Mouse (Mus musculus) forebrain, postnatal 0 days (tissue): Measurements from ENCODE around the gene Hist1h2bc. TPM values are rescaled to one million over a fixed set of nuclear protein-coding genes. Genes with fewer than 3 reads are reported as not detected.
A peak's percentile ranks its signal among the peaks of the same experiment; 100 is the strongest.
"Not testable (repeated sequence)": the region's sequence is repeated elsewhere in the genome, so short reads cannot be mapped to it uniquely, and the experiment has no call there.

ENCODE experiments used
- ATAC-seq: fragments of 200-750 bp; cut with Nextera tagmentation; 2 replicates; pipeline ENCODE4 v1.8.0; 2017; ENCODE audit warnings: mild to moderate bottlenecking, moderate library complexity
- DNase-seq: peaks from one replicate; pipeline ENCODE4 v3.0.0-alpha.2; 2015
- H3K27ac ChIP-seq: fragments of 300-500 bp; sonication (generic); 2 replicates; pipeline ENCODE4 v1.5.1; 2014; ENCODE audit warnings: low read depth, mild to moderate bottlenecking, antibody characterized with exemption, low read length, moderate library complexity, mixed read lengths
- H3K27me3 ChIP-seq: fragments of 300-500 bp; sonication (generic); 2 replicates; pipeline ENCODE4 v1.6.1; 2014; ENCODE audit warnings: mild to moderate bottlenecking, low read length, mixed read lengths; ENCODE audit not compliant: insufficient read depth
- H3K36me3 ChIP-seq: fragments of 300-500 bp; sonication (generic); 2 replicates; pipeline ENCODE4 v1.6.1; 2014; ENCODE audit warnings: mild to moderate bottlenecking, moderate library complexity; ENCODE audit not compliant: insufficient read depth
- H3K4me1 ChIP-seq: fragments of 300-500 bp; sonication (generic); 2 replicates; pipeline ENCODE4 v1.6.1; 2014; ENCODE audit warnings: antibody characterized with exemption; ENCODE audit not compliant: insufficient read depth
- H3K4me2 ChIP-seq: fragments of 300-500 bp; sonication (generic); 2 replicates; pipeline ENCODE4 v1.6.1; 2014; ENCODE audit warnings: low read depth, mild to moderate bottlenecking, moderate library complexity
- H3K4me3 ChIP-seq: fragments of 300-500 bp; sonication (generic); 2 replicates; pipeline ENCODE4 v1.5.1; 2014; ENCODE audit warnings: low read depth, low read length, mixed read lengths
- H3K9ac ChIP-seq: fragments of 300-500 bp; sonication (generic); 2 replicates; pipeline ENCODE4 v1.6.1; 2014; ENCODE audit warnings: mild to moderate bottlenecking
- H3K9me3 ChIP-seq: fragments of 300-500 bp; sonication (generic); 2 replicates; pipeline ENCODE4 v1.6.1; 2016; ENCODE audit warnings: low read length
- CTCF ChIP-seq: sonication (generic); IDR thresholded peaks from 2 replicates; pipeline ENCODE4 v1.5.1; 2016; ENCODE audit warnings: antibody characterized with exemption, control low read depth, low read depth
- WGBS: fragments of 180-500 bp; shearing (Covaris S2); extraction: QIAGEN DNeasy Blood & Tissue Kit; methylation state at CpG from one replicate; pipeline ENCODE4 v1.1.7; 2014; 5-methylcytosine and 5-hydroxymethylcytosine counted together
- polyA plus RNA-seq: library from polyadenylated mRNA; unstranded; fragments of >200 nt; fragmentation: Nextera tagmentation; extraction: Ambion mirVana; gene quantifications from 2 replicates; pipeline ENCODE4 v1.2.1, GENCODE M21; 2015
- total RNA-seq: library from RNA; depleted of rRNA; stranded (reverse); fragments of >200 nt; gene quantifications from 2 replicates; pipeline ENCODE4 v1.2.3, GENCODE M21; 2014; rRNA removed

Gene Hist1h2bc
- 93.7 and 124 TPM in 2 replicates for total RNA-seq
- polyA plus RNA-seq: 29.2 and 35.3 TPM in 2 replicates

DNA sequence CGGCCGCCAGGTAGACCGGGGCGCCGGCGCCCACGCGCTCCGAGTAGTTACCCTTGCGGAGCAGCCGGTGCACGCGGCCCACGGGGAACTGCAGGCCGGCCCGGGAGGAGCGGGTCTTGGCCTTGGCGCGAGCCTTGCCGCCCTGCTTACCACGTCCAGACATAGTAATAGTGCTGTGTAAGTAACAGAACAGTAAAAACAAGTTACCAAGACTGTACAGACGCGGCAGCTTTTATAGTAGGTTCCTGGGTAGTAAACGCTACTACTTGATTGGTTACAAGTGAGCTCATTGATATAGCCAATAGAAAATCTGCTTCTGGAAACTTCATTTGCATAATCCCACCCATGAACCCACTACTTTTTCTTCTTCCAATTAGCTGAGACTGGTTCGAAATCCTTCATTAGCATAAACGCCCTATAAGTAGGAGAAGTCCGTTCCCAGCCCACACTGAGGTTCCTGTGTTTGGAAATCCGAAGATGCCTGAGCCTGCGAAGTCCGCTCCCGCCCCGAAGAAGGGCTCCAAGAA, at the start of gene Hist1h2bc, which contains the start of gene Hist1h2ac:
Gene Hist1h2bc (plus strand): TSS at position 445 of the 527 bp plus-strand sequence.
Gene Hist1h2ac (minus strand): TSS at position 194 of the 527 bp plus-strand sequence.
- Histone ChIP-seq H3K27me3 (no peaks in the 10 kb centered on the region), H3K4me3 (peak within 1 kb of the TSS; percentile 47), H3K36me3 (no peaks in the 10 kb centered on the region), H3K4me2 (peak within 1 kb of the TSS; percentile 73), H3K27ac (peak within 1 kb of the TSS; percentile 92), H3K4me1 (peaks cover 16% of the 10 kb centered on the region), H3K9me3 (no peaks in the 10 kb centered on the region), H3K9ac (peak within 1 kb of the TSS; percentile 68)
- peak; percentile 19; the same call in 1 of the 2 replicates for TF ChIP-seq CTCF
- under 1% methylated on average over 32 of the region's 32 CpGs for WGBS
- DNase-seq: peak; percentile 95
- ATAC-seq: peak; percentile 98

DNA sequence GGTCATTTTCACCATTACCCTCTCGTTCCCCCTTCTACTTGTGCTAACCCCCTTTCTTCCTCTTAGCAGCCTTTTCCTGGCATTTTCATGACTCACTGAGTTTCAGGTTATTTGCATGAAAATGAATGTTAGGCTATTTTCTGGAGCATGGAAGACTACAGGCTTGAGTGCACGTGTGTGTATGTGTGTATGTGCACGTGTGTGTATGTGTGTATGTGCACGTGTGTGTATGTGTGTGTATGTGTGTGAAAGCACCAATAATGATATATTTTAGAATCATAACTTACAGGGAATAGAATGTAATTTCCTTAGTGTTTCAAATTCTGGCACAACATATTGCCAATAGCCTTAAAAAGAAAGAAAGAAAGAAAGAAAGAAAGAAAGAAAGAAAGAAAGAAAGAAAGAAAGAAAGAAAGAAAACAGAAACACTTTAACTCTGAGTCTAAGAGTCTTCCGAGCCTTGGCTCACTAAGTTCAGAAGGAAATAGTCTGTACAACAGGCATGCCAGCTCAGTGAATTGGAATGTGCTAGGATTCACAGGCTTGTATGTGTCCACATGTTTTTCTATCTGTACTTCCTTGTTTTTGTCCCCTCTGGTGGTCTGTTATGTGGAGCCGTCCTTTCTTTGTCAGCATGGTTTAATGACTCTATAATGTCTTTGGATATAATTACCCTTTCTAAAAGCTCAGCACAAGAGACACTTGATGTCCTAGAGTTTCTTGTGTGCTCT, 24.2 kb upstream of the Hist1h2bc start:
- no peak overlapping the region for H3K4me2 ChIP-seq
- ATAC-seq (no peak), DNase-seq (no peak)
- H3K27ac ChIP-seq: no peak overlapping the region
- TF ChIP-seq CTCF: no peak
- H3K9me3 ChIP-seq: no peaks in the 10 kb centered on the region
- H3K4me1 ChIP-seq: no peaks in the 10 kb centered on the region
- H3K27me3 ChIP-seq: no peaks in the 10 kb centered on the region
- H3K4me3 ChIP-seq: no peak overlapping the region
- no peak overlapping the region for H3K9ac ChIP-seq
- WGBS: 58% methylated on average over 6 of the region's 6 CpGs
- no peaks in the 10 kb centered on the region for H3K36me3 ChIP-seq

DNA sequence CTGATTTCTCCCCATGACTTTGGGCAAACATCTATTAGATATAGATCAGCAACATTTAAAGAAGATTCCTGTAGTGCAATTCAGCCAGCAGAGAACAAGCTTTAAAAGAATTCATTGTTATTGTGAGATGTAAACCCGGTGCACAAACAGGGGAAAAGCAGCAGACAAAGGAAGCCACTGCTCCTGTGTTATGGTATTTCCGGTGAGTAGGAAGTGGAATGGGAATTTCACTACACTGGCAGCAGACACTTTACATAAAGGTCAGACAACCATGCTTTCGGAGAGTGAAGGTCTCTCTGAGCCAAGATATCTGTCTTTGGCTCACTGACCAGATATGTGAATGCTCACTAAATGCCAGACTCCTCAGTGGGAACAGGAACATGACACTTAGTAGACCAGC, 21.5 kb upstream of the Hist1h2bc start:
- H3K4me2 ChIP-seq: no peak overlapping the region
- no peak overlapping the region for H3K27ac ChIP-seq
- H3K9me3 ChIP-seq: no peaks in the 10 kb centered on the region
- H3K9ac ChIP-seq: no peak overlapping the region
- no peak for TF ChIP-seq CTCF
- no peak for DNase-seq
- WGBS: 62% methylated on average over 3 of the region's 3 CpGs
- H3K4me1 ChIP-seq: no peaks in the 10 kb centered on the region
- no peaks in the 10 kb centered on the region for H3K27me3 ChIP-seq
- ATAC-seq: no peak
- no peaks in the 10 kb centered on the region for H3K36me3 ChIP-seq
- H3K4me3 ChIP-seq: no peak overlapping the region

DNA sequence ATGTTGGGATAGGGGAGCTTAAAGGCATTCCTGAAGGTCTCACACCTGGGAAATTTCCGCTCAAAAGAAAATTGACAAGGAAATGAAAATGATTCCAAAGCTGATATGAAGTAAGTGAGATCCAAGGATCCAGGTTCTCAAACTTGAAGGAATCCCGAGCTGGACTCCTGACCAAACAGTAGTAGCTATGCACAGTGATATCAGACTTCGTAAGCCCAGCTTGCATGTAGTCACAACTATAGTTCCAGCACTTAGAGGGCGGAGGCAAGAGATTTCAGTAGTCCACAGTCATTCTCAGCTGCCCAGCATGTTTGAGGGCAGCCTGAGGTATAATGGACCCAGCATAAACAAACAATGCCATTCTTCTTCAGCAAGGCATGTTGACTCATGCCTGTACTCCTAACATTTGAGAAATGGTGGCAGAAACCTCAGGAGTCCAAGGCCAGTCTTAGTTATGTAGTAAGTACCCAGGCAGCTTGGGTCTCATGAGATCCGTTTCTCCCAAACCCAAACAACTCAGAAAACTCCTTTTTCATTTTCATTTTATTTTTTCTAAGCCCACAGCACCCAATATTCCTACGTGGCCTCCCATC, 1.9 kb upstream of the Hist1h2bc start:
- WGBS: 86% methylated on average over 6 of the region's 6 CpGs
- ATAC-seq (no peak), DNase-seq (no peak)
- H3K4me1 ChIP-seq: peaks cover 16% of the 10 kb centered on the region
- no peak overlapping the region for H3K4me3 ChIP-seq
- no peaks in the 10 kb centered on the region for H3K36me3 ChIP-seq
- no peak overlapping the region for H3K27ac ChIP-seq
- no peak for TF ChIP-seq CTCF
- no peaks in the 10 kb centered on the region for H3K9me3 ChIP-seq
- no peaks in the 10 kb centered on the region for H3K27me3 ChIP-seq
- H3K4me2 ChIP-seq: no peak overlapping the region
- H3K9ac ChIP-seq: no peak overlapping the region

DNA sequence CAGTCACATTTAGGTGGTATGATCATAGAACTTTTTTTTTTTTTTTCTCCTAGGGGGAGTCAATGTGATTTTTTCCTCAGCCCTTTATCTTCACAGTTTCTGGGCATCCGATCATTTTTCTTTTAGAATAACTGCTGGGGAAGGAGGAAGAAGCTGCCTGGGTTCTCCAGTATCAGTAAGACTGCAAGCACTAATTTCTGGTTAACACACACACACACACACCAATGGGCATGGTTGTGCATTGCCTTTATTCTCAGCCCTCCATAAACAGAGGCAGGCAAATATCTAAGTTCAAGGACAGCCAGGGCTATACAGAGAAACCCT, 1.4 kb upstream of the Hist1h2bc start:
- DNase-seq (no peak), ATAC-seq (no peak)
- Histone ChIP-seq H3K27me3 (no peaks in the 10 kb centered on the region), H3K4me1 (peaks cover 16% of the 10 kb centered on the region), H3K9ac (0 out of 2 replicates have a peak overlapping the region, but pooled peaks have one; percentile 51), H3K4me2 (peak overlapping the region; percentile 73), H3K9me3 (no peaks in the 10 kb centered on the region), H3K27ac (0 out of 2 replicates have a peak overlapping the region, but pooled peaks have one; percentile 90), H3K4me3 (no peak overlapping the region), H3K36me3 (no peaks in the 10 kb centered on the region)
- WGBS: 46% methylated on average over 1 of the region's 1 CpGs
- no peak for TF ChIP-seq CTCF

DNA sequence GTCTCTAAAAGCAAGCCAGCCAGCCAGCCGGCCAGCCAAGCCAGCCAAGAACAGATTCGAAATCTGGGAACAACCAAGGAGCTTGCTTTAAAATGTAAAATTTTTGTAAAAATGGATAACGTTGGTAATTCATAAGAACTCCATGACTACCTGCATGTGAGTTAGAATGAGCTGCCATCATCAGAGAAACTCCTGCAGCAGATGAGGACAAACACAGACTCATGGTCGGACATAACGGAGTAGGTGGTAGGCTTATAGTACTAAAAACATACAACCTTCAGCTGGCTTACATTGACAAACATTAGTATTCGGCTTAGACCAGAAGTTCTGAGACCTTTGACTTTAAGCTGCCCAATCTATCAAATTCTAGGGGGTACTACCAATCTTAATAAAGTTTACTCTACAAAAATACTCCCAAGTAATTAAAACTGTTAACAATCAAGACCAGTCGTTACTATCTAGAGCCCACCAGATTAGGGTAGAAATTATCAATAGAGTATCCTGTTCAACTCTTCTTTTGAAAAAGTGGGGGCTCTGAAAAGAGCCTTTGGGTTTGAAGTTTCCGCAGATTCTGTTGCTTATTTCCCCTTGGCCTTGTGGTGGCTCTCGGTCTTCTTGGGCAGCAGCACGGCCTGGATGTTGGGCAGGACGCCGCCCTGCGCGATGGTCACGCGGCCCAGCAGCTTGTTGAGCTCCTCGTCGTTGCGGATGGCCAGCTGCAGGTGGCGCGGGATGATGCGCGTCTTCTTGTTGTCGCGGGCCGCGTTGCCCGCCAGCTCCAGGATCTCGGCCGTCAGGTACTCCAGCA, 848 bp upstream of the Hist1h2bc start:
- WGBS: 7% methylated on average over 13 of the region's 30 CpGs
- Histone ChIP-seq H3K27ac (peak overlapping the region; percentile 90), H3K4me3 (peak overlapping the region; percentile 47), H3K4me2 (peak overlapping the region; percentile 73), H3K4me1 (peaks cover 16% of the 10 kb centered on the region), H3K9ac (peak overlapping the region; percentile 51)
- H3K9me3 ChIP-seq, H3K27me3 ChIP-seq, H3K36me3 ChIP-seq: not testable (repeated sequence)
- ATAC-seq (peak; percentile 45), DNase-seq (peak; percentile 14)

DNA sequence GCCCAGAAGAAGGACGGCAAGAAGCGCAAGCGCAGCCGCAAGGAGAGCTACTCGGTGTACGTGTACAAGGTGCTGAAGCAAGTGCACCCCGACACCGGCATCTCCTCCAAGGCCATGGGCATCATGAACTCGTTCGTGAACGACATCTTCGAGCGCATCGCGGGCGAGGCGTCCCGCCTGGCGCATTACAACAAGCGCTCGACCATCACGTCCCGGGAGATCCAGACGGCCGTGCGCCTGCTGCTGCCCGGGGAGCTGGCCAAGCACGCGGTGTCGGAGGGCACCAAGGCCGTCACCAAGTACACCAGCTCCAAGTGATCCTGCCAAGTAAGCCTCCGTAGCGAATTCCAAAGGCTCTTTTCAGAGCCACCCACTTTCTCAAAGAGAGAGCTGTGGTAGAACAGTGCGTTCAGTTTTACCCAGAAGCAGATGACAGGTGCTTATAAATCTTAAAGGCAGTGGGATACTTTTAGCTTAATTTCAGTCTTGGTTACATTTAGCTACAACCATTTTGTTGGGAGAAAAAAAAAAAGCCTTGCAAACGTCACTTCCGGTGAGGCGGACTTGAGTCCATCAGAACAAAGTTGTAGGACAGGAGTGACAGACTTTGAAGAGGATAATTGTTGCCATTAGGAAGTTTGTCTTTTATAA, 421 bp downstream of the Hist1h2bc start:
- ATAC-seq: peak; percentile 42

More for the DNA sequence above, 421 bp downstream of the Hist1h2bc start:
- H3K27me3 ChIP-seq, H3K36me3 ChIP-seq, H3K9me3 ChIP-seq: not testable (repeated sequence)
- Histone ChIP-seq H3K27ac (peak overlapping the region; percentile 92), H3K4me2 (peak overlapping the region; percentile 73), H3K9ac (peak overlapping the region; percentile 68), H3K4me3 (peak overlapping the region; percentile 47), H3K4me1 (peaks cover 16% of the 10 kb centered on the region)
- DNase-seq: peak; percentile 88
- under 1% methylated on average over 11 of the region's 37 CpGs for WGBS
